Mouse (Mus musculus) liver, adult 10 weeks (tissue): ENCODE data around the gene Dap. TPM values are rescaled to one million over a fixed set of nuclear protein-coding genes. Genes with fewer than 3 reads are reported as not detected.

Source experiments
- polyA plus RNA-seq: library from polyadenylated mRNA; stranded (reverse); fragments of 350-450 nt; fragmentation: Illumina TruSeq; extraction: RNeasy Lipid Tissue Mini Kit (QIAGEN cat#74804); gene quantifications from one replicate; pipeline ENCODE4 v1.2.3, GENCODE M21; 2014; ENCODE audit warnings: low read depth, low replicate concordance

Gene Dap
- polyA plus RNA-seq = 95.7 TPM

GRCm38 (mm10) chr15:31224135-31224761 lies at the start of gene Dap:
TSS of gene Dap (plus strand) at chr15:31224314.

Other genes starting within 250 kb of the Dap start
- 15.3 TPM for gene Ankrd33b, start 143.4 kb downstream of the Dap start, polyA plus RNA-seq
- 13.0 TPM for gene Ropn1l, start 229.4 kb downstream of the Dap start, polyA plus RNA-seq